Comparison of ENCODE assay signal across 11 mouse cellular contexts in the genomic region with DNA sequence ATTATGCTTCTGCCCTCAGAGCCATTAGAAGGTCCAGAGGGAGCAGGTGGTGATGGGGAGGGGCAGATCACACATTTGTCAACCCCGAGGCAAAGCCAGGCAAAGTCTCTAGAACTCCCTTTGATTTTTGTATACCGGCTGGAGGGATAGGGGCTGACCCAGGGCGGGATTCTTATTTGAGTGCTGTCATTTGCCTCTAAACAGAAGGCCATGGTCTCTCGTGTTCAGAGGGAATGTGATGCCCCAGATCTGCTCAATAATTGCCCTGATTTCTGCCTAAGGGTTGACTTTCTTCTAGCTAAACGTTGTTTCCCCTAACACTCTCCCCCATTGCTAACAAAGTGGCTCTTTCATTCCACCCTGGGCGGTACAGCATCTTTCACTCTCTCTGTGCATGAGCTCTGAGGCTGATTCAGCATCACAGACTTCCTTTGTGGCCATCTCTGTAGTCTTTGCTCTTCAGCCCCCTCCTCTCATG.
DNase-seq lines count a peak whose midpoint lies in the region; ATAC-seq and TF ChIP-seq lines count a peak whose summit lies in the region.
"Had no signal": no experiment of that assay in that cellular context is flagged by ENCODE, and none has a peak within 500 bp of the region (broad histone marks: within the 10 kb centered on the region; RNA-seq: fewer than 3 reads in every experiment).

No protein-coding gene starts in this region.

- peak overlapping the region; percentile 13; the same call in 1 of the 2 replicates for H3K4me2 ChIP-seq in hindbrain, embryonic 16.5 days (ENCODE audit: low read length)
- H3K4me2 ChIP-seq: kidney, embryonic 15.5 days; liver, embryonic 12.5 days had no signal

- no peak for TF ChIP-seq POLR2A in lung, adult 2 months (IDR thresholded peaks at IDR 0.05; ENCODE audit: borderline replicate concordance, extremely low read depth, low read depth, low read length)

- 0 out of 2 replicates have a peak overlapping the region, but pooled peaks have one; percentile 13 for H3K27ac ChIP-seq in hindbrain, embryonic 16.5 days (ENCODE audit: low read depth, low read length)
- H3K27ac ChIP-seq: kidney, embryonic 15.5 days; liver, embryonic 12.5 days had no signal

- peak; percentile 83 for ATAC-seq in hindbrain, embryonic 16.5 days
- ATAC-seq: CD4-positive, CD25-positive, alpha-beta regulatory T cell, adult 4 months; liver, embryonic 12.5 days had no signal

- peak; percentile 18 for DNase-seq in left cerebral cortex, adult 11 months (ENCODE audit: low spot score)
- DNase-seq in left cerebral cortex, adult 18-20 months (ENCODE audit: low spot score in 2 of 2), result no peak
- peak; percentile 54 for DNase-seq in embryo, embryonic 11 days
- DNase-seq in retina, embryonic 14.5 days (ENCODE audit: low spot score), result peak; percentile 67
- DNase-seq in yolk sac, embryonic 10.5 days (ENCODE audit: low spot score), result no peak
- no peak for DNase-seq in lung, adult 2 months
- no peak for DNase-seq in natural killer cell, adult 2 months (ENCODE audit: low spot score in 2 of 2)

- H3K9me3 ChIP-seq in hindbrain, embryonic 16.5 days (ENCODE audit: control insufficient read depth, low read length), result no peaks in the 10 kb centered on the region
- H3K9me3 ChIP-seq: kidney, embryonic 15.5 days; liver, embryonic 12.5 days had no signal

- H3K4me3 ChIP-seq in hindbrain, embryonic 16.5 days (ENCODE audit: low read length), result no peak overlapping the region
- H3K4me3 ChIP-seq in lung, adult 2 months (replicated peaks; ENCODE audit: extremely low read depth, low read depth, low read length), result no peak overlapping the region
- H3K4me3 ChIP-seq: kidney, embryonic 15.5 days; liver, embryonic 12.5 days had no signal

- TF ChIP-seq CTCF in lung, adult 2 months (IDR thresholded peaks at IDR 0.05; ENCODE audit: insufficient read depth, low read length), result no peak

- H3K9ac ChIP-seq in hindbrain, embryonic 16.5 days (ENCODE audit: low read depth, low read length), result no peak overlapping the region
- H3K9ac ChIP-seq: kidney, embryonic 15.5 days; liver, embryonic 12.5 days had no signal

- 20% methylated on average over 6 of the region's 6 CpGs for WGBS in hindbrain, embryonic 16.5 days
- WGBS in lung, adult 2 months, result 37% methylated on average over 6 of the region's 6 CpGs

- H3K4me1 ChIP-seq in hindbrain, embryonic 16.5 days (ENCODE audit: control insufficient read depth, insufficient read depth, low read depth, low read length), result peaks cover 3% of the 10 kb centered on the region; the same call in 1 of the 2 replicates
- H3K4me1 ChIP-seq in lung, adult 2 months (ENCODE audit: control insufficient read depth, insufficient read depth, low read length), result no peaks in the 10 kb centered on the region
- H3K4me1 ChIP-seq: liver, embryonic 12.5 days had no signal

- no peaks in the 10 kb centered on the region for H3K27me3 ChIP-seq in hindbrain, embryonic 16.5 days (replicated peaks; ENCODE audit: control insufficient read depth, insufficient read depth, low read length)
- H3K27me3 ChIP-seq: kidney, embryonic 15.5 days; liver, embryonic 12.5 days had no signal

- no peaks in the 10 kb centered on the region for H3K36me3 ChIP-seq in hindbrain, embryonic 16.5 days (ENCODE audit: control insufficient read depth, insufficient read depth, low read length)
- H3K36me3 ChIP-seq: kidney, embryonic 15.5 days; liver, embryonic 12.5 days had no signal

Comparison
In these comparisons a context has a peak if more than half of its experiments do, and no peak if none do; other contexts are left out.
1. DNase-seq: peak in left cerebral cortex, adult 11 months (single experiment), embryo, embryonic 11 days (single experiment) and retina, embryonic 14.5 days (single experiment); none in left cerebral cortex, adult 18-20 months (0 of 2), yolk sac, embryonic 10.5 days (single experiment), lung, adult 2 months (single experiment) and natural killer cell, adult 2 months (0 of 2).